Mouse (Mus musculus) embryonic fibroblast, embryonic 13.5 days (primary cell): ENCODE results near the gene 6030408B16Rik.

ENCODE experiments used
- CTCF ChIP-seq: IDR thresholded peaks from 2 replicates; pipeline ENCODE4 v1.5.1; 2011; ENCODE audit warnings: mild to moderate bottlenecking, control low read depth, low read length, moderate library complexity, borderline replicate concordance; ENCODE audit not compliant: insufficient read depth
- POLR2A ChIP-seq: IDR thresholded peaks from 2 replicates; pipeline ENCODE4 v1.6.1; 2011; ENCODE audit warnings: low read depth, mild to moderate bottlenecking, control low read depth, low read length, moderate library complexity

GRCm38 (mm10) chr15:101322106-101322505 is 29.1 kb downstream of the 6030408B16Rik start:
- TF ChIP-seq CTCF (no peak), POLR2A (no peak)
